Mouse (Mus musculus): ENCODE data around the gene Map3k4. TPM values are rescaled to one million over a fixed set of nuclear protein-coding genes. Genes with fewer than 3 reads are reported as not detected.

The Map3k4 gene
- polyA plus RNA-seq, 1 experiment from 2014 or later: 42.6 TPM

DNA sequence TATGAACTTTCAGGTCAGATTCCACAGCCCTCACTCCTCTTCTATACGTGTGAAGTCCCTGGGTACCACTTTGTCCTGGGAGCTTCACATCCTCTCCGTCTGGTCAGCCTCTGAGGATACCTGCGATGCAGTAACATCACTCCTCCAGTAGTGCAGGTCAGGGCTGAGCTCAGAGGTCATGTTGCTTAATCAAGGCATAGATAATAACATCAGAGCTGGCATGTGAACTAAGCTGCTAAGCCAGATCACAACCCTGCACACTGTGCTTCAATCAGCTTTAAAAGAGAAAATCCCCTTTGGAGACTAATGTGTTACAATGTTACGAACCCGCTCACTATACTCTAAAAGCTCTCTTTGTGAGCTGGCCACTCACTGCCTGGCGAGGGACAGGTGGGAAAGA lies 16.5 kb upstream of the Map3k4 start:
- Histone ChIP-seq H3K4me3 (no peak overlapping the region), H3K27me3 (0 out of 2 replicates have a peak, but pooled peaks cover 2% of the 10 kb centered on the region), H3K4me1 (no peaks in the 10 kb centered on the region), H3K36me3 (no peaks in the 10 kb centered on the region), H3K9ac (no peak overlapping the region), H3K9me3 (no peaks in the 10 kb centered on the region), H3K4me2 (replicated peaks) (no peak overlapping the region), H3K27ac (no peak overlapping the region)
- ATAC-seq (ENCODE audit: low FRiP score, low read depth): no peak
- WGBS: 64% methylated on average over 6 of the region's 6 CpGs

GRCm38 (mm10) chr17:12327847-12328518 lies 9.4 kb upstream of the Map3k4 start:
- H3K9ac ChIP-seq: peak overlapping the region; percentile 20; the same call in 1 of the 2 replicates
- peaks cover 14% of the 10 kb centered on the region for H3K4me1 ChIP-seq
- peak; percentile 92 for ATAC-seq (ENCODE audit: low FRiP score, low read depth)
- H3K27me3 ChIP-seq: no peaks in the 10 kb centered on the region
- 24% methylated on average over 14 of the region's 14 CpGs for WGBS
- no peaks in the 10 kb centered on the region for H3K9me3 ChIP-seq
- H3K4me3 ChIP-seq: no peak overlapping the region
- no peaks in the 10 kb centered on the region for H3K36me3 ChIP-seq
- peak overlapping the region; percentile 41 for H3K4me2 ChIP-seq (replicated peaks)
- peak overlapping the region; percentile 10; the same call in 1 of the 2 replicates for H3K27ac ChIP-seq

- Histone ChIP-seq H3K4me2 (replicated peaks) (peak overlapping the region; percentile 23; the same call in 1 of the 2 replicates), H3K4me1 (peaks cover 31% of the 10 kb centered on the region), H3K27ac (no peak overlapping the region), H3K27me3 (no peaks in the 10 kb centered on the region), H3K36me3 (no peaks in the 10 kb centered on the region), H3K4me3 (no peak overlapping the region), H3K9me3 (no peaks in the 10 kb centered on the region), H3K9ac (no peak overlapping the region)
- no peak for ATAC-seq (ENCODE audit: low FRiP score, low read depth)
- WGBS: 85% methylated on average over 7 of the region's 7 CpGs
Observed at GRCm38 (mm10) chr17:12319786-12320185, 1.2 kb upstream of the Map3k4 start.

- Histone ChIP-seq H3K27ac (peak overlapping the region; percentile 98), H3K4me3 (peak overlapping the region; percentile 97), H3K4me2 (replicated peaks) (peak overlapping the region; percentile 77), H3K27me3 (no peaks in the 10 kb centered on the region), H3K9ac (peak overlapping the region; percentile 95), H3K9me3 (no peaks in the 10 kb centered on the region), H3K36me3 (no peaks in the 10 kb centered on the region), H3K4me1 (peaks cover 38% of the 10 kb centered on the region)
- peak; percentile 85 for ATAC-seq (ENCODE audit: low FRiP score, low read depth)
- WGBS: under 1% methylated on average over 58 of the region's 59 CpGs
Observed at GRCm38 (mm10) chr17:12317954-12318651, 493 bp downstream of the Map3k4 start.

DNA sequence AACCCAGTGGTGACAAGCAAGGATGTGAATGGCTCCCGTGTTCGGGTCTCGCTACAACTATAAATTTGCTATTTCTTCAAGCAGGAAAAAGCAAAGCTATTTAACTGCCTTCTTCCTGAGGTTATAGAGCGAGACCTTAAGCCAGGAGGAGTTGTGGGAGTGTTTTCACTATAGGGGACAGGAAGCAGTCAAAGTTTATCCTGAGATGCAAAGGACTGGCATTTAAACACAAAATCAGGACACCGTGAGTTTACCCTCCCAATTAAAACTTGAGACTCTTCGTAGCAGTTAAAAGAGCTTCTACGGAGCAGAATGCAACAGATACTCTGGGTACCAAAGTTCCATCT lies 1.0 kb downstream of the Map3k4 start:
- H3K27ac ChIP-seq: peak overlapping the region; percentile 98
- peak overlapping the region; percentile 77 for H3K4me2 ChIP-seq (replicated peaks)
- H3K36me3 ChIP-seq: no peaks in the 10 kb centered on the region
- H3K4me3 ChIP-seq: peak overlapping the region; percentile 97
- peaks cover 38% of the 10 kb centered on the region for H3K4me1 ChIP-seq
- no peaks in the 10 kb centered on the region for H3K27me3 ChIP-seq
- H3K9ac ChIP-seq: peak overlapping the region; percentile 95
- under 1% methylated on average over 7 of the region's 7 CpGs for WGBS
- no peaks in the 10 kb centered on the region for H3K9me3 ChIP-seq
- no peak for ATAC-seq (ENCODE audit: low FRiP score, low read depth)

- Histone ChIP-seq H3K27me3 (no peaks in the 10 kb centered on the region), H3K9ac (no peak overlapping the region), H3K4me2 (replicated peaks) (peak overlapping the region; percentile 10; the same call in 1 of the 2 replicates), H3K27ac (no peak overlapping the region), H3K4me1 (peaks cover 38% of the 10 kb centered on the region), H3K4me3 (0 out of 2 replicates have a peak overlapping the region, but pooled peaks have one; percentile 2), H3K36me3 (no peaks in the 10 kb centered on the region), H3K9me3 (no peaks in the 10 kb centered on the region)
- no peak for ATAC-seq (ENCODE audit: low FRiP score, low read depth)
- WGBS: 86% methylated on average over 13 of the region's 13 CpGs
Observed at GRCm38 (mm10) chr17:12316251-12316650, 2.3 kb downstream of the Map3k4 start.

DNA sequence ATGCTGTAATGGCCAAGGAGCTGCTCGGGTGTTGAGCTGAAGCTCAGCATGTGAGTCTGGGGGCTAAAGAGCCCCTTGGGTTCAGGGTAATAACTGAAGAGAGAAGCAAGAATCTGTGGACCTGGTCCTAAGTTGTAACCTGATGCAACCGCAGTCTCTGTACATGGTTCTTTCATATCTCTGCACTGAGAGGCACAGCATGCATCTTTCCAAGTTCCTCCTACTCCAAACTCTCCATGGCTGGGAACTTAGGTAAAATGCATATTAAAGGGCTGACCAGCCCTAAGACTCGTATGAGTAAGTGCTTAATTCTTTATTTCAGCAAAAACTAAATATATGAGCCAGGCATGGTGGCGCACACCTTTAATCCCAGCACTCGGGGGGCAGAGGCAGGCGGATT lies 6.3 kb downstream of the Map3k4 start:
- H3K4me1 ChIP-seq: peaks cover 46% of the 10 kb centered on the region
- H3K9me3 ChIP-seq: no peaks in the 10 kb centered on the region
- no peak overlapping the region for H3K27ac ChIP-seq
- 77% methylated on average over 6 of the region's 6 CpGs for WGBS
- ATAC-seq (ENCODE audit: low FRiP score, low read depth): no peak
- no peaks in the 10 kb centered on the region for H3K36me3 ChIP-seq
- no peak overlapping the region for H3K9ac ChIP-seq
- H3K4me3 ChIP-seq: no peak overlapping the region
- H3K4me2 ChIP-seq (replicated peaks): no peak overlapping the region
- H3K27me3 ChIP-seq: no peaks in the 10 kb centered on the region

DNA sequence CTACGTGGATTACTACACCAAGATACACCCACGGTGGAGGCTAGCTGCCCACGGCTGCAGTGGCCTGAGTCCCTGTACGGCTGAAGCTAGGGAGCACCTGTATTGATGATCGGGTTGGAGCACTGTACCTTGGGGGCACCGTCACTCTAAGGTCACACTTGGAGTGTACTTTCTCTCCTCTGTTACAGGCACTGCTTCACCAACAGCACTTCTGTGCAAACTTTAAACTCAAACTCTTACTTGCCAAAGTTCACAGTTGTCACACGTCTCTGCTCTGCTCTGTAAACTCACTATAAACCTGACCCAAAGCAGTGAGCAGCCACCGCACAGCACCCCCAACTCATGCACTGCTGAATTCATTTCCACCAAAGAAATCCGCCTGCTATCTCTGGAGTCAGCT lies 9.1 kb downstream of the Map3k4 start:
- Histone ChIP-seq H3K36me3 (no peaks in the 10 kb centered on the region), H3K4me3 (no peak overlapping the region), H3K27ac (no peak overlapping the region), H3K9ac (0 out of 2 replicates have a peak overlapping the region, but pooled peaks have one; percentile 1), H3K4me1 (peaks cover 29% of the 10 kb centered on the region), H3K27me3 (no peaks in the 10 kb centered on the region), H3K9me3 (no peaks in the 10 kb centered on the region), H3K4me2 (replicated peaks) (no peak overlapping the region)
- WGBS: 84% methylated on average over 9 of the region's 9 CpGs
- no peak for ATAC-seq (ENCODE audit: low FRiP score, low read depth)

- no peak for ATAC-seq (ENCODE audit: low FRiP score, low read depth)
- no peak overlapping the region for H3K27ac ChIP-seq
- 76% methylated on average over 8 of the region's 8 CpGs for WGBS
Observed at GRCm38 (mm10) chr17:12309059-12309458, 9.5 kb downstream of the Map3k4 start.

DNA sequence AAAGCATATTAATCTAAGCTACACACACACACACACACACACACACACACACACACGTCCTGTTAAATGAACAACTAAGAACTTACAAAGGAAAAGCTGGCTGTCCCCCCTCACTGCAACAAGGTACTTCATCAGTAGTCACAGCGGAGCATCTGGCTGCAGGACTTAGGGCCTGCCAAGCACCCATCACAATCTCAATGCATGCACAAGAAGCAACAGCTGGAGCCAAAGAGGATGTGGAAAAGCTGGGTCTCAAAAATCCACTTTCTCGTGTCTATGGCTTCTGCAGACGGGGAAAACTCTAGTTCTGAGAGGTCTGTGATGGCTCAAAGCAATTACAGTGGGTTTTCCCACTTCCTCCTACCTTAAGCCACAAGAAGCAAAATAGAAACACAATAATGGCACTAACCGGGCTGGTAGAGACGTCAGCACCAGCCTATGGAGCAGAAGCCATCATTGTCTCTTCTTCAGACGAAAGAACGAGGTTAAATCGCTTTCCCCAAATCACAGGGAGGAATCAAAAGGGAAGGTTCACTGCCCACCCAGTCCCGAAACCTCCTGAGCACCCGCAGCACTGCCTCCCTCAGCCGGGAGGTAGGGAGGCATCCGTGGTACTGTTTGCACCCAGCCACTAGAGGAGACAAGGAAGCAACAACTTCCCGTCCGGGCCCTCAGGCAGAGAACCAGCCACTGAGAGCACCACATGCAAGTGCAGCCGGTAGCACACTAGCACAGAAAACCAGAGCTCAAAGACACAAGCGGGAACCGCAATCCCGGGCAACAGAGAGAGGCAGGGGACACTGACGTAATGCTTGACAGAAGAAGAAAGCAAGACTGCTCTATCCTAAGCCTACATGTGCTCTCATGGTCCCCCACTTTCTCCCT lies 11.1 kb downstream of the Map3k4 start:
- Histone ChIP-seq H3K4me2 (replicated peaks) (no peak overlapping the region), H3K36me3 (no peaks in the 10 kb centered on the region), H3K4me3 (no peak overlapping the region), H3K27ac (no peak overlapping the region), H3K27me3 (no peaks in the 10 kb centered on the region), H3K9ac (no peak overlapping the region), H3K4me1 (peaks cover 23% of the 10 kb centered on the region), H3K9me3 (no peaks in the 10 kb centered on the region)
- 78% methylated on average over 20 of the region's 20 CpGs for WGBS
- no peak for ATAC-seq (ENCODE audit: low FRiP score, low read depth)

More at GRCm38 (mm10) chr17:12309059-12309458, 9.5 kb downstream of the Map3k4 start:
- no peak overlapping the region for H3K4me2 ChIP-seq (replicated peaks)
- H3K4me1 ChIP-seq: peaks cover 25% of the 10 kb centered on the region
- no peaks in the 10 kb centered on the region for H3K9me3 ChIP-seq
- H3K9ac ChIP-seq: no peak overlapping the region
- no peak overlapping the region for H3K4me3 ChIP-seq
- no peaks in the 10 kb centered on the region for H3K36me3 ChIP-seq
- no peaks in the 10 kb centered on the region for H3K27me3 ChIP-seq

DNA sequence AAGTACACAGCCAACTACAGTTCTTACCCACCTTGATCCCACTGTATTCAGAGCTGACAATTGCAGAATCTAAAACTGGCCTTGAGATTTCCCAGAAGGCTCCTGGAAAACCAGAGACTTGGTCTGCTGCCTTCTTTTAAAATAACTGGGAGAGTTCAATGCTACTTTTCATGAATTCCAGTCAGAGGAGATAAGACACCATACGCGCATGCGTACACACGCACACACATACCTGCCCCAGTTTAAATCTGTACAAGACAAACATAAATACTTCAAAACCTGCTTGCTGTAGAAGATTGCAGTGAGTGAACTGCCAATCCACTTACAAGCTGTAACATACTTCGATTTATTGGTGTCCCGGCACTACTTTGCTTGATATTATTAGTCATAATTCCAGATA lies 13.9 kb downstream of the Map3k4 start:
- Histone ChIP-seq H3K27me3 (no peaks in the 10 kb centered on the region), H3K9me3 (no peaks in the 10 kb centered on the region), H3K4me1 (peaks cover 38% of the 10 kb centered on the region), H3K36me3 (no peaks in the 10 kb centered on the region), H3K9ac (no peak overlapping the region), H3K4me2 (replicated peaks) (no peak overlapping the region), H3K4me3 (no peak overlapping the region), H3K27ac (no peak overlapping the region)
- 91% methylated on average over 6 of the region's 6 CpGs for WGBS
- ATAC-seq (ENCODE audit: low FRiP score, low read depth): no peak
